Mouse (Mus musculus) testis, adult 2 months (tissue): ENCODE data around the gene Dnajc27.

Experiments used
- CTCF ChIP-seq: fragments of 200-500 bp; IDR thresholded peaks from 2 replicates; pipeline ENCODE4 v1.5.1; 2012; ENCODE audit warnings: low read depth, mild to moderate bottlenecking, inconsistent platforms, low read length, moderate library complexity; ENCODE audit not compliant: control insufficient read depth, insufficient read depth, insufficient replicate concordance
- POLR2A ChIP-seq: fragments of 200-500 bp; IDR thresholded peaks from 2 replicates; pipeline ENCODE4 v1.6.1; 2012; ENCODE audit warnings: low read depth, mild to moderate bottlenecking, inconsistent platforms, low read length, moderate library complexity; ENCODE audit not compliant: control insufficient read depth

GRCm38 (mm10) chr12:4059683-4060082 is 22.7 kb upstream of the Dnajc27 start:
- TF ChIP-seq POLR2A (no peak), CTCF (no peak)
